Mouse (Mus musculus): ENCODE results near the gene Hes1.

Hes1 gene

GRCm38 (mm10) chr16:30052271-30052670 lies 11.9 kb upstream of the Hes1 start:
- no peak for DNase-seq

- DNase-seq = no peak
Observed at GRCm38 (mm10) chr16:30052839-30053511, 11.2 kb upstream of the Hes1 start.

GRCm38 (mm10) chr16:30054541-30054940 lies 9.6 kb upstream of the Hes1 start:
- no peak for DNase-seq

- DNase-seq = no peak
Observed at GRCm38 (mm10) chr16:30055361-30055889, 8.8 kb upstream of the Hes1 start.

GRCm38 (mm10) chr16:30055927-30056326 lies 8.3 kb upstream of the Hes1 start:
- no peak for DNase-seq

- DNase-seq = peak; percentile 77
Observed at GRCm38 (mm10) chr16:30056906-30057305, 7.3 kb upstream of the Hes1 start.

- DNase-seq = peak; percentile 85
Observed at GRCm38 (mm10) chr16:30058974-30059717, 5.0 kb upstream of the Hes1 start.

GRCm38 (mm10) chr16:30060412-30060811 lies 3.8 kb upstream of the Hes1 start:
- DNase-seq = peak; percentile 91

GRCm38 (mm10) chr16:30062242-30063030 lies 1.7 kb upstream of the Hes1 start:
- DNase-seq = no peak

- DNase-seq = peak; percentile 86
Observed at GRCm38 (mm10) chr16:30063121-30063881, 883 bp upstream of the Hes1 start.

- DNase-seq = no peak
Observed at GRCm38 (mm10) chr16:30064613-30065012, 429 bp downstream of the Hes1 start.

GRCm38 (mm10) chr16:30065077-30065476 lies 893 bp downstream of the Hes1 start:
- peak; percentile 98 for DNase-seq

GRCm38 (mm10) chr16:30065537-30066183 lies 1.5 kb downstream of the Hes1 start:
- no peak for DNase-seq

- peak; percentile 60 for DNase-seq
Observed at GRCm38 (mm10) chr16:30066184-30066851, 2.1 kb downstream of the Hes1 start.

- peak; percentile 89 for DNase-seq
Observed at GRCm38 (mm10) chr16:30066852-30067301, 2.7 kb downstream of the Hes1 start.

- DNase-seq = no peak
Observed at GRCm38 (mm10) chr16:30068041-30069020, 4.1 kb downstream of the Hes1 start.

GRCm38 (mm10) chr16:30069580-30069949 lies 5.4 kb downstream of the Hes1 start:
- DNase-seq = peak; percentile 67

- peak; percentile 93 for DNase-seq
Observed at GRCm38 (mm10) chr16:30069950-30070770, 6.0 kb downstream of the Hes1 start.

- DNase-seq = no peak
Observed at GRCm38 (mm10) chr16:30070771-30071191, 6.6 kb downstream of the Hes1 start.

Measured in kidney, adult 11 months (tissue).